Mouse (Mus musculus) stomach, embryonic 15.5 days (tissue): ENCODE measurements around the gene Ranbp9. TPM values are rescaled to one million over a fixed set of nuclear protein-coding genes. Genes with fewer than 3 reads are reported as not detected.

ENCODE experiments used
- ATAC-seq: fragments of 200-750 bp; cut with Nextera tagmentation; 2 replicates; pipeline ENCODE4 v1.8.0; 2017; ENCODE audit warnings: low read depth, moderate number of reproducible peaks, moderate TSS enrichment; ENCODE audit not compliant: insufficient read depth, low FRiP score
- H3K27ac ChIP-seq: fragments of 300-500 bp; sonication (generic); 2 replicates; pipeline ENCODE4 v1.5.1; 2015; ENCODE audit warnings: mild to moderate bottlenecking, inconsistent platforms
- H3K27me3 ChIP-seq: fragments of 300-500 bp; sonication (generic); replicated peaks from 2 replicates; pipeline ENCODE4 v1.6.1; 2015; ENCODE audit warnings: inconsistent platforms
- H3K36me3 ChIP-seq: fragments of 300-500 bp; sonication (generic); 2 replicates; pipeline ENCODE4 v1.6.1; 2015; ENCODE audit warnings: inconsistent platforms
- H3K4me1 ChIP-seq: fragments of 300-500 bp; sonication (generic); 2 replicates; pipeline ENCODE4 v1.6.1; 2015; ENCODE audit warnings: inconsistent platforms
- H3K4me2 ChIP-seq: fragments of 300-500 bp; sonication (generic); 2 replicates; pipeline ENCODE4 v1.6.1; 2015; ENCODE audit warnings: mild to moderate bottlenecking, inconsistent platforms
- H3K4me3 ChIP-seq: fragments of 300-500 bp; sonication (generic); replicated peaks from 2 replicates; pipeline ENCODE4 v1.5.1; 2015; ENCODE audit warnings: inconsistent platforms
- H3K9ac ChIP-seq: fragments of 300-500 bp; sonication (generic); 2 replicates; pipeline ENCODE4 v1.6.1; 2015; ENCODE audit warnings: inconsistent platforms
- H3K9me3 ChIP-seq: fragments of 300-500 bp; sonication (generic); 2 replicates; pipeline ENCODE4 v1.6.1; 2016; ENCODE audit warnings: inconsistent platforms
- WGBS: fragments of 180-500 bp; shearing (Covaris S2); methylation state at CpG from one replicate; pipeline ENCODE4 v1.1.7; 2015; 5-methylcytosine and 5-hydroxymethylcytosine counted together
- polyA plus RNA-seq: library from polyadenylated mRNA; unstranded; fragments of >200 nt; fragmentation: Nextera tagmentation; extraction: Ambion mirVana; gene quantifications from 2 replicates; pipeline ENCODE4 v1.2.1, GENCODE M21; 2015

The Ranbp9 gene
- 8.9 and 9.6 TPM in 2 replicates for polyA plus RNA-seq

- WGBS = under 1% methylated on average over 86 of the region's 132 CpGs
Observed at GRCm38 (mm10) chr13:43480957-43481858, at the start of gene Ranbp9. Gene Ranbp9, minus strand, starts transcription at chr13:43481282.

GRCm38 (mm10) chr13:43530129-43530831 is 49.2 kb upstream of the Ranbp9 start:
- Histone ChIP-seq H3K27ac (no peak overlapping the region; the same call in 1 of the 2 replicates), H3K4me3 (no peak overlapping the region), H3K36me3 (no peaks in the 10 kb centered on the region), H3K9me3 (no peaks in the 10 kb centered on the region), H3K27me3 (no peaks in the 10 kb centered on the region), H3K9ac (no peak overlapping the region), H3K4me2 (no peak overlapping the region), H3K4me1 (peaks cover 19% of the 10 kb centered on the region)
- WGBS = 58% methylated on average over 14 of the region's 14 CpGs
- ATAC-seq = no peak

More at GRCm38 (mm10) chr13:43480957-43481858, at the start of gene Ranbp9:
- H3K27ac ChIP-seq = peak within 1 kb of the TSS; percentile 99
- H3K36me3 ChIP-seq = no peaks in the 10 kb centered on the region
- 0 out of 2 replicates have a peak, but pooled peaks cover 14% of the 10 kb centered on the region for H3K4me1 ChIP-seq
- peak within 1 kb of the TSS; percentile 66 for H3K4me3 ChIP-seq
- H3K27me3 ChIP-seq = no peaks in the 10 kb centered on the region
- no peaks in the 10 kb centered on the region for H3K9me3 ChIP-seq
- H3K4me2 ChIP-seq = peak within 1 kb of the TSS; percentile 76
- peak; percentile 87 for ATAC-seq
- peak within 1 kb of the TSS; percentile 97 for H3K9ac ChIP-seq

DNA sequence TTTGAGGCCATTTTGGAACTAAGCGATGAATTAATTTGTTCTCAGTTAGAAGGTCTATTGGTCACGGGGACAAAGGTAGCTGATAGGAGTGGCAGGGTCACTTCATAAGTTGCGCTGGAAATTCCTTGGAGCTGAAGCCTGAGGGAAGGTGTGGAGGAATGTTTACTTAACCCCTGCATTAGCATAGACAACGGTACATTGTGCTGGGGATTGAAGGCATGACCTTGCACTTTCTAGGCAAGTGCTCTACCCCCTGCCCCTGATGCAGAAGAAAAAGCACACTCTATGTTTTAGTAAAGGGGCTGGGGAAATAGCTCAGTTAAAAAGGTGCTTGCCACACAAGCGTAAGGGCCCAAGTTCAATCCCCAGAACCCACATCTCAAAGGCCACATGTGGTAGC is 45.2 kb upstream of the Ranbp9 start:
- 0 out of 2 replicates have a peak overlapping the region, but pooled peaks have one; percentile 4 for H3K27ac ChIP-seq
- no peaks in the 10 kb centered on the region for H3K36me3 ChIP-seq
- no peak overlapping the region for H3K4me2 ChIP-seq
- H3K4me1 ChIP-seq = peaks cover 25% of the 10 kb centered on the region
- ATAC-seq = no peak
- H3K9ac ChIP-seq = no peak overlapping the region
- H3K27me3 ChIP-seq = no peaks in the 10 kb centered on the region
- no peaks in the 10 kb centered on the region for H3K9me3 ChIP-seq
- WGBS = 66% methylated on average over 5 of the region's 5 CpGs
- H3K4me3 ChIP-seq = no peak overlapping the region

DNA sequence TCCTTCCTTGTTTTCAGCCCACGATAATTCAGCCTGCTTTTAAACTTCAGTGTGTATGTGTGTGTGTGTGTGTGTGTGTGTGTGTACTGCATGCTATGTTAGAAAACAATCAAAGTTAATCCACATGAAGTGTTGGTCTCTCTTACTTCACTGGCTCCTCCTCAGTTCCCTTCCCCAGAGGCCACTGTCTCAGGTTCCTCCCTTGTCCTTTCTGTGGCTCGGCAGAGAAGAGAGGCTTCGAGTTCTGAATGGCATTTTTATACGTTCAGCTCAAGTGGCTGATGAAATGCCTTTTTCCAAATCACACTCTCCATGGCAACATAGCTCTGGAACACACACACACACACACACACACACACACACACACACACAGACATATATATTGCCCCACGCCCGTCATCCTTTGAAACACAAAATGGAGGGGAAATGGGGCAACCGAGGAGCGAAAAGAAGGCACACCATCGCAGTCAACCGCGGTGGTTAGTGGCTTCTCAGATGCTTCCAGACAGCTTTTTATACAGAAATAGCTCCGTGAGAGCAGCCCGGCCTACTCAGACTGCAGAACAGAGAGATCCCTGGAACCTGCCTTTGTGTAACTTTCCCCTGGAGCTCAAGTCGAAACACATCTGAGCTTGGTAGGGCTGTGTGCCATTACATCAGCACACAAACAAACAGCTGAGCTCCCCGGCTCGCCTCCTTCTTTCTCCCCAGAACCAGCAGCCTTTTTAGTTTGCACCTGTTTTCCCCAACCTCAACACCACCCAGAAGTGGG is 44.5 kb upstream of the Ranbp9 start:
- peak; percentile 16; the same call in 1 of the 2 replicates for ATAC-seq
- Histone ChIP-seq H3K9ac (no peak overlapping the region), H3K36me3 (no peaks in the 10 kb centered on the region), H3K27me3 (no peaks in the 10 kb centered on the region), H3K4me3 (no peak overlapping the region), H3K27ac (peak overlapping the region; percentile 84), H3K4me1 (peaks cover 21% of the 10 kb centered on the region), H3K9me3 (no peaks in the 10 kb centered on the region), H3K4me2 (0 out of 2 replicates have a peak overlapping the region, but pooled peaks have one; percentile 5)
- WGBS = 35% methylated on average over 16 of the region's 16 CpGs

DNA sequence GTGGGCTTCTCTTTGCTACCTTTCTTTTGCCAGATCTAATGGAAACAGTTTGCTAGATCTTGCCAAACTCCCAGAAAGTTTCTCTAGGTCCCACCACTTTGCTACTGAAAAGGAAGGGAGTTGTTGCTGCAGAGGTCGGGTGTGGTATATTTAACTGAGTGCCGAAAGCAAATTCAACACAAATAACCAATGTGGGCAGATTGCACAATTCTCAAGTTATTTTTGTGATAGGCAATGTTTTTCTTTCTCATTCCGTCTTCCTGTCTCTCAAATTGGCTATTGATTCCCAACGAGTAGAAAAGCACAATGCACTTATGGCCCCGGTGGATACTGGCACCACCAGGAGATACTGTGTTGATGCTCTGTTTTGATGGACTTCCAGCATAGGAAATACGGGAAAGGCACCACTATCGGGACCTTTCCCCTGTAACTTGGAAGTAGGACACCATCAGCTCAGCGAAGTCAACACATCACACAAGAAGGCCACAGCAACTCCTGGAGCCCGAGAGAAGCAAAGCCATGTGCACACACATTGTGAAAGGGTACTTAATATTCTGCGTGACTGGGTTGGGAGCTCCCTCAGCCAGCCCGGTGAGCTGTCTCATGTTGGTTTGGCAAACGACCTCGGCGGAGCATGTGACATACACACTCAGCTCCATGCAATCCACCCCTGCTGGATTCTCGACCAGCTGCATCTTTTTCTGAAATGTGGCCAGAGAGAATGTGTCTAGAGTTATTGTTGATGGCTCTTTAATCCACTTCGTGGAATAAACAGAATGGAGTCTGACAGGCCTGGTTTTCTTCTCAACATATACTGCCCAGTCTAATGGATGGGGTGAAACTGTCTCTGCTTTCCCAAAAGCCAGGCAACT is 43.6 kb upstream of the Ranbp9 start:
- Histone ChIP-seq H3K4me2 (peak overlapping the region; percentile 29), H3K4me3 (no peak overlapping the region), H3K27ac (peak overlapping the region; percentile 84), H3K27me3 (no peaks in the 10 kb centered on the region), H3K36me3 (no peaks in the 10 kb centered on the region), H3K9me3 (no peaks in the 10 kb centered on the region), H3K9ac (no peak overlapping the region), H3K4me1 (peaks cover 15% of the 10 kb centered on the region)
- ATAC-seq = peak; percentile 80
- WGBS = 31% methylated on average over 16 of the region's 16 CpGs

DNA sequence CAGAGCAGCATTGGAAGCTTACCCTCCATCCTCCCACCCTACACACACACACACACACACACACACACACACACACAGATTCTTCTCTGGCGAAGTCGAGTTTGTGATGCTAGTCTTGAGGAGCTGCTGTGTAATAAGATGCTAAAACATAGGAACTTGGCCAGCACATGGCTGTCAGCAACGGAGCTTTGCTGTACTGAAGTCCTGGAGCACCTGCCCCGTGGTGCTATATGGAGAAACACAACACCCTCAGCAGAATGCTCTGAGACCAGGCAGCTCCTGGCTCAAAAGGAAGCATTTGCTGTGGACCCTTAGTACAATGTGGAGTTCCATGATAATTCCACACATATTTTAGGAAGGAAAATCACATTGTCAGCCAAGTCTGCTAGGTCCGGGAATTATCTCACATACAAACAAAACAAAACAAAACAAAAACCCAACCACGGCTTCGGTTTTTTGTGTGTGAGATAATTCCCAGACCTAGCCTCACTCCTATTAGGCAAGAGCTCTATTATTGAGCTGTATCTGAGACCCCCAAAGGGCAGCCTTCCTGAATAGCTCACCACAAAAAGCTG is 42.9 kb upstream of the Ranbp9 start:
- H3K27me3 ChIP-seq = no peaks in the 10 kb centered on the region
- peak overlapping the region; percentile 1; the same call in 1 of the 2 replicates for H3K4me2 ChIP-seq
- no peaks in the 10 kb centered on the region for H3K36me3 ChIP-seq
- 46% methylated on average over 7 of the region's 7 CpGs for WGBS
- no peaks in the 10 kb centered on the region for H3K9me3 ChIP-seq
- peaks cover 15% of the 10 kb centered on the region for H3K4me1 ChIP-seq
- peak overlapping the region; percentile 84; the same call in 1 of the 2 replicates for H3K27ac ChIP-seq
- H3K9ac ChIP-seq = no peak overlapping the region
- no peak overlapping the region for H3K4me3 ChIP-seq
- ATAC-seq = no peak

DNA sequence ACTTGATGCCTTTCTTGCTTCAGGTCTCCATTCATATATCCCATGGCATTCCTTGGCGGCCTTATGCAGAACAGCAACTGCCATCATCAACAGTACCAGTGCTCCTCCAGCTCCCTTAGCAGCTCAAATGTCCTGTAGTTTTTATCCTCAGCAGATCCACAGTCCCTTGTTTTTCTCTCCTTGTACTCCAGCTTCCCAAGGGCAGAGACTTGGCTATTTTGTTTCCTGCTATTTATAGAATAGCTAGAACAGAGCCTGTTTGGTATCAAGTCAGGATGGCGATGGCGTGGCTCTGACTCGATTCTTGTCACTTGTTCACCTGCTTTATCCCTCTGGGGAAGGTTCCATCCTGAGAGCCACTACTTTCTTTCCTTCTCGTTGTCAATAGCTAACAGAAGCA is 40.9 kb upstream of the Ranbp9 start:
- H3K4me1 ChIP-seq = peaks cover 15% of the 10 kb centered on the region
- 85% methylated on average over 5 of the region's 5 CpGs for WGBS

DNA sequence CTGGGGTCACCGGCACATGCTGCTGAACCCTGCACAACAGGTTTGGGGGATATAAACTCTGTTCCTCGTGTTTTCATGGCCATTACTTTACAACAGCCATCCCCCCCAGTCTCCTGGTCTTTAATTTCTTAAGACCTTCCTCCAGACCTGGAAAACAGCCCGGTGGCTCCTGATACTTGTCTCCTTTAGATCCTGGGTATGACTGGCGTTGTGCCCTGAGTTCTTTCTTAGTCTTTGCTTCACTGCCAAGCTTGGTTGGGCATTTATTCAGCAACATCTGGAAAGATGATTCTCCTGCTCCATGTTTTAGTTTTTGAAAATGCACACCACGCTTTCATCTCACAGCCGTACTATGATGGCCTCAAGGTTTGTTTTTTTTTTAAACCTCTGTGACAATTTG is 38.2 kb upstream of the Ranbp9 start:
- ATAC-seq = no peak
- no peaks in the 10 kb centered on the region for H3K9me3 ChIP-seq
- H3K9ac ChIP-seq = no peak overlapping the region
- H3K4me1 ChIP-seq = peaks cover under 1% of the 10 kb centered on the region; the same call in 1 of the 2 replicates
- H3K27ac ChIP-seq = no peak overlapping the region
- WGBS = 72% methylated on average over 6 of the region's 6 CpGs
- no peaks in the 10 kb centered on the region for H3K27me3 ChIP-seq
- no peak overlapping the region for H3K4me3 ChIP-seq
- no peak overlapping the region for H3K4me2 ChIP-seq
- H3K36me3 ChIP-seq = no peaks in the 10 kb centered on the region

More for the DNA sequence above, 40.9 kb upstream of the Ranbp9 start:
- Histone ChIP-seq H3K36me3 (no peaks in the 10 kb centered on the region), H3K27ac (no peak overlapping the region), H3K4me3 (no peak overlapping the region), H3K9ac (no peak overlapping the region), H3K9me3 (no peaks in the 10 kb centered on the region), H3K27me3 (no peaks in the 10 kb centered on the region), H3K4me2 (no peak overlapping the region)
- ATAC-seq = no peak

DNA sequence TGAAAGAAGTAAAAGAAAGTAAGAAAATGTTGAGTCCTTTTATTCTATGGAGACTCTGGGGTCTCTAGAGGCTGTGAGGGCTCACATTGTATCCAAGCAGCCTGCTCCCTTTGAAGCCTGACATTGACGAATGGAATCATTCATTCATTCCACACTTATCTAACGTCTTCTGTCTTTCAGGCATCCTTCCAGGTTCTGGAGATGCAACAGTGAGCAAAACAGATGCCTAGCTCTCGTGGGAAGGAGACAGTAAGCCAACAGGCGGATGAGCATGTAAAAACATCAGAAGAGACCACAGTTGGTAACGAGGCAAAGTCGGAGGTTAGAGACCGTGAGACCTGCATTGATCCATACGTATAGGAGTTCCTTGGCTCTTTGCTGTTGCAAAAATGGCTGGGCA is 36.3 kb upstream of the Ranbp9 start:
- 69% methylated on average over 8 of the region's 8 CpGs for WGBS
- H3K27me3 ChIP-seq = no peaks in the 10 kb centered on the region

DNA sequence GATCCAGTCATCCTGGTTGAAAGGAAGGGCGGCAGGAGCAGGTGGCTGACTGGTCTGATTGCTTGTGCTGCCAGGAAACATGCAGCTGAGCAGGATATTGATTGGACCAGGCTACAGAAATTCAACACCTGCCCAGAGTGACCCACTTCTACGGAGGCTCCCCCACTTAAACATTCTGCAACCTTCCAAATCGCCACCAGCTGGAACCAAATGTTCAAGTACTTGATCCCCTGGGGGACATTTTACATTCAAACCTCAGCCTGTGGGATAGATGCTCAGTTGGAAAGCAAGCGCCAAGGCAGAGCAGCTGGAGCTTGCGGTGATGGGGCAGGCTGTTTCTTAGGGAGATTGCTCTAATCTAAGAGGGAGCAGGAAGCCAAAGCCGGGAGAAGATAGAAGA is 35.8 kb upstream of the Ranbp9 start:
- Histone ChIP-seq H3K27me3 (no peaks in the 10 kb centered on the region), H3K4me1 (no peaks in the 10 kb centered on the region), H3K4me2 (no peak overlapping the region), H3K9me3 (no peaks in the 10 kb centered on the region), H3K9ac (no peak overlapping the region), H3K4me3 (no peak overlapping the region), H3K27ac (no peak overlapping the region), H3K36me3 (no peaks in the 10 kb centered on the region)
- ATAC-seq = no peak
- 51% methylated on average over 6 of the region's 6 CpGs for WGBS

More for the DNA sequence above, 36.3 kb upstream of the Ranbp9 start:
- no peak overlapping the region for H3K4me3 ChIP-seq
- no peak overlapping the region for H3K27ac ChIP-seq
- H3K4me1 ChIP-seq = no peaks in the 10 kb centered on the region
- no peak overlapping the region for H3K4me2 ChIP-seq
- ATAC-seq = no peak
- H3K9me3 ChIP-seq = no peaks in the 10 kb centered on the region
- H3K9ac ChIP-seq = no peak overlapping the region
- no peaks in the 10 kb centered on the region for H3K36me3 ChIP-seq
